Mouse (Mus musculus) midbrain, embryonic 12.5 days (tissue): Measurements from ENCODE around the gene Scin. TPM values are rescaled to one million over a fixed set of nuclear protein-coding genes. Genes with fewer than 3 reads are reported as not detected.

Experiments used
- ATAC-seq: fragments of 200-750 bp; cut with Nextera tagmentation; 2 replicates; pipeline ENCODE4 v1.8.0; 2017; ENCODE audit warnings: low read depth, moderate TSS enrichment, moderate library complexity; ENCODE audit not compliant: low FRiP score
- H3K27ac ChIP-seq: fragments of 300-500 bp; sonication (generic); replicated peaks from 2 replicates; pipeline ENCODE4 v1.5.1; 2016; ENCODE audit warnings: mild to moderate bottlenecking
- H3K27me3 ChIP-seq: fragments of 300-500 bp; sonication (generic); 2 replicates; pipeline ENCODE4 v1.6.1; 2016; ENCODE audit warnings: mild to moderate bottlenecking
- H3K36me3 ChIP-seq: fragments of 300-500 bp; sonication (generic); 2 replicates; pipeline ENCODE4 v1.6.1; 2016
- H3K4me1 ChIP-seq: fragments of 300-500 bp; sonication (generic); 2 replicates; pipeline ENCODE4 v1.6.1; 2016
- H3K4me2 ChIP-seq: fragments of 300-500 bp; sonication (generic); replicated peaks from 2 replicates; pipeline ENCODE4 v1.6.1; 2016; ENCODE audit warnings: mild to moderate bottlenecking, moderate library complexity
- H3K4me3 ChIP-seq: fragments of 300-500 bp; sonication (generic); 2 replicates; pipeline ENCODE4 v1.5.1; 2016; ENCODE audit warnings: mild to moderate bottlenecking
- H3K9ac ChIP-seq: fragments of 300-500 bp; sonication (generic); replicated peaks from 2 replicates; pipeline ENCODE4 v1.6.1; 2016; ENCODE audit warnings: mild to moderate bottlenecking, moderate library complexity
- H3K9me3 ChIP-seq: fragments of 300-500 bp; sonication (generic); 2 replicates; pipeline ENCODE4 v1.6.1; 2016; ENCODE audit warnings: mild to moderate bottlenecking
- WGBS: fragments of 180-500 bp; shearing (Covaris S2); methylation state at CpG from one replicate; pipeline ENCODE4 v1.1.7; 2016; 5-methylcytosine and 5-hydroxymethylcytosine counted together
- polyA plus RNA-seq: library from polyadenylated mRNA; unstranded; fragments of >200 nt; fragmentation: Nextera tagmentation; extraction: Ambion mirVana; gene quantifications from 2 replicates; pipeline ENCODE4 v1.2.1, GENCODE M21; 2016

The Scin gene
- polyA plus RNA-seq, 1 experiment from 2014 or later, result 0.09 TPM

DNA sequence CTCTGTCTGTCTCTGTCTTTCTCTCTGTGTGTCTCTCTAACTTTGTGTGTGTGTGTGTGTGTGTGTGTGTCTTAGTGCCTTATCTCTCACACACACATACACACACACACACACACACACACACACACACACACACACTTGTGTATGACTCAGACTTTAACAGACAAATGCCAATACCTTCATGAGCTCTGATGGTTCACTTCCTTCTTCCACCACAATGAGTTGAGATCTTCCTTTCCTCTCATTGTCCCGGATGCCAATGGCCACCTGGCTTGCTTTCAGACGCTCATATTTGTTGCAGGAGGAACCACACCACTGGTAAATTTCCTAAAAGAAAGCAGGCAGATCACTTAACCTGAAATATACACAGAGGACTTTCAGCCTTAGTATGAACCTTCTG, 29.3 kb downstream of the Scin start:
- Histone ChIP-seq H3K4me3 (no peak overlapping the region), H3K27me3 (no peaks in the 10 kb centered on the region), H3K27ac (no peak overlapping the region), H3K9me3 (no peaks in the 10 kb centered on the region), H3K36me3 (no peaks in the 10 kb centered on the region), H3K4me2 (no peak overlapping the region), H3K4me1 (no peaks in the 10 kb centered on the region), H3K9ac (no peak overlapping the region)
- ATAC-seq, result no peak
- WGBS, result 78% methylated on average over 2 of the region's 2 CpGs

DNA sequence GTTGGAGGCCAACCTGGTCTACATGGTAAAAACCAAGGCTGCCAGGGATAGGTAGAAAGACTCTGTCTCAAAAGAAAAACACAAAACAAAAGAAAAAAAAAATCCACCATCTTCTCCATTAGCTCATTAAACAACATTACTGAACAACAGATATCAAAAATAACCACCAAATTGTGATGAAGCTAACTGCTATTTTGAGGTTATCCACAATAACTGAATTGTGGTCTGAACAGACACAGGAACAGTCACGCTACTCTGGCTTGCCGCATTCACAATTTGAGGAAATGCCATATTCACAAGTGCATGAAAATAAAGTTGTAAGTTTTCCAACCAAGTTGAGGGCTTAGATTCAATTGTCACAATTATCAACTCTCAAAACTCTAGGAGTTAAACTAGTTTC, 31.7 kb downstream of the Scin start:
- ATAC-seq, result no peak
- Histone ChIP-seq H3K36me3 (no peaks in the 10 kb centered on the region), H3K27ac (no peak overlapping the region), H3K27me3 (no peaks in the 10 kb centered on the region), H3K9me3 (no peaks in the 10 kb centered on the region), H3K9ac (no peak overlapping the region), H3K4me3 (no peak overlapping the region), H3K4me1 (no peaks in the 10 kb centered on the region), H3K4me2 (no peak overlapping the region)
- 94% methylated on average over 2 of the region's 2 CpGs for WGBS

DNA sequence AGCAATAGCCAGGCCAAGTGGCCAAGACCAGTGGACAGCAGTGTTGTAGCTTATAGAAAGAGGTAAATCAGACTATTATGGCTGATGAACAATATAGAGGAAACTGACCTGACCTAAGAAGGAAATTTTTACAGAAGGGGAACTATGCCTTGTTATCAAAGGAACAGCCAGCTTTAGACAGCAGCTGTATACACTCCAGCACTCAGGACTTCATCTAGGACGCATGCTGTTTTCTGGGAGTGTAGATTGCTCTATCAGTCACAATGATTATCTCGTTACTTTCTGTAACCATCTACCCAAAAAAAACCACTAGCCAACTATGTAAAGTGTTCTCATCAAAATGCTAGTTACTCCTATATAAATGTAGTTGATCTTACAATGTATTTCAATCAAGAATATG, 34.6 kb downstream of the Scin start:
- no peak for ATAC-seq
- no peak overlapping the region for H3K4me3 ChIP-seq
- no peaks in the 10 kb centered on the region for H3K36me3 ChIP-seq
- H3K9ac ChIP-seq, result no peak overlapping the region
- H3K27me3 ChIP-seq, result no peaks in the 10 kb centered on the region
- no peak overlapping the region for H3K27ac ChIP-seq
- no peaks in the 10 kb centered on the region for H3K4me1 ChIP-seq
- 89% methylated on average over 2 of the region's 2 CpGs for WGBS
- H3K9me3 ChIP-seq, result no peaks in the 10 kb centered on the region
- H3K4me2 ChIP-seq, result no peak overlapping the region

DNA sequence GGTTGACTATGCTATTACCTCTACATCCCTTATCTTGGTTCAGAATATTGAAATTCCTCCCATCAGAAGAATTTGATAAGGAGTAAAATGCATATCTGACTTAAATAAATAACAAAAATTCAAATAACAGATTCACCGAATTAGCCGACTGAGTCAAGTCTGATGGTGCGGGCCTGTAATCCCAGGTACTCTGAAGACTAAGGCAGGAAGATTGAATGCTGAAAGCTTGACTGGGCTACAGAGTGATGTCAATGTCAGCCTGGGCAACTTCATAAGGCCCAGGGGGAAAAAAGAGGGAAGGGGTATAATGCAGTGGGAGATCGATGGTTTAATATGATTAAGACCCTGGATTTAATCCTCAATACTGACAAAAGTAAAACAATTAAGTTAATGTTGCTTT, 36.6 kb downstream of the Scin start:
- no peaks in the 10 kb centered on the region for H3K36me3 ChIP-seq
- WGBS, result 91% methylated on average over 4 of the region's 4 CpGs
- no peak for ATAC-seq

DNA sequence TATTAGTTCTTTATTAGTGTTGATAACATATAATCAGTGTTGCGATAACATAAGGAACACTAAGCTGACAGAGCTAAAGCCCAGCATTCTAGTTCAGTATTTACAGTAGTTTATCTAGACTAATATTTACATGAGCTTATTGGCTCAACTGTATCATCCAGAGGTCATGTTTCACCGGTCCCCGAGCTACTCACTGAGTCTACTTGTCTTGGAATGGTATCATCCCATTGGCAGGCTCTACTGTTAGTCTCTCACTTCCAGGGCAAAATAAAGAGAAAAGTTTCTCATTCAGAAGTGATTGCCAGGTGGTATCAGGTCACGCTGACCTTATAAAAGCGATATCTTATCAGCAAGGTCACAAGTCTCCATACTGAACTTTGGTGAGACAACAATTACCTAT, 37.0 kb downstream of the Scin start:
- ATAC-seq, result no peak
- Histone ChIP-seq H3K27ac (no peak overlapping the region), H3K27me3 (no peaks in the 10 kb centered on the region), H3K4me1 (no peaks in the 10 kb centered on the region), H3K36me3 (no peaks in the 10 kb centered on the region), H3K9me3 (no peaks in the 10 kb centered on the region), H3K4me2 (no peak overlapping the region), H3K4me3 (no peak overlapping the region), H3K9ac (no peak overlapping the region)
- WGBS, result 95% methylated on average over 5 of the region's 5 CpGs

More for the DNA sequence above, 36.6 kb downstream of the Scin start:
- Histone ChIP-seq H3K4me1 (no peaks in the 10 kb centered on the region), H3K4me3 (no peak overlapping the region), H3K27ac (no peak overlapping the region), H3K9ac (no peak overlapping the region), H3K27me3 (no peaks in the 10 kb centered on the region), H3K9me3 (no peaks in the 10 kb centered on the region), H3K4me2 (no peak overlapping the region)

DNA sequence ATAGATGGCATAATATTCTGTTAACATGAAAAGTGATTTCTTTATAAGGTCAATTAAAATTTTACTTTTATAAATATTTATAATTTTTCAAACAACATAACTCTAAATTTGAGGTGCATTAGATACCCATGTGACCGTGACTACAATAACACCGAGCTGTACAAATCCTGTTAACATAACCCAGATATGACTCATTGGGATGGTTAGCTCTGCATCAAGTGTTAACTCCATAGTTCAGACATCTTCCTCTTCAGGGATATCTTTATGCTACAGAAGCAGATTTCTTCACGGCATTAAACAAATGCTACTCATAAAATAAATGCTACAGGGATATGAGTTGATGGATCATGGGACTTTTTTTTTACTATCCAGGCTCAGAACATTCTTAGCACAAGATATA, 37.6 kb downstream of the Scin start:
- 91% methylated on average over 3 of the region's 3 CpGs for WGBS
- ATAC-seq, result no peak
- Histone ChIP-seq H3K4me2 (no peak overlapping the region), H3K9me3 (no peaks in the 10 kb centered on the region), H3K27ac (no peak overlapping the region), H3K36me3 (no peaks in the 10 kb centered on the region), H3K9ac (no peak overlapping the region), H3K4me1 (no peaks in the 10 kb centered on the region), H3K27me3 (no peaks in the 10 kb centered on the region), H3K4me3 (no peak overlapping the region)

DNA sequence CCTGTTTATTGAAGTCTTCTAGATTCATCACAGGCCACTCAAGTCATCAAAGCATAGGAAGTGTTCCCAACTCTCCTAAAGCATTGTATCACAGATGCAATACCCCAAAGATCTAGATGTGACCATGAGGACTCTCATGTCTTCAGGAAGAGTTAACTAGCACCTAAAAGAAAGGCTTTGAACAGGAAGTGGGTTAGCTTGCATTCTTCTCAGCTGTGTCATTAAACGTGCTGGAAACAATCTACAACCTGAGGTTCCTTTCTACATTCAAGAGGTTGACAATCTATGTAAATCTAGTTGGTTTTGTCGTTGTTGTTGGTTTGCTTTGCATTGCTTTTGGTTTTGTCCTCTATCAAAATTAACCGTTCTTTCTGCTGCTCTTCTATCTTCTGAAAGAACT, 44.0 kb downstream of the Scin start:
- Histone ChIP-seq H3K27ac (no peak overlapping the region), H3K9me3 (no peaks in the 10 kb centered on the region), H3K4me2 (no peak overlapping the region), H3K4me3 (no peak overlapping the region), H3K9ac (no peak overlapping the region), H3K27me3 (no peaks in the 10 kb centered on the region), H3K4me1 (no peaks in the 10 kb centered on the region), H3K36me3 (no peaks in the 10 kb centered on the region)
- ATAC-seq, result no peak
- 84% methylated on average over 3 of the region's 3 CpGs for WGBS

DNA sequence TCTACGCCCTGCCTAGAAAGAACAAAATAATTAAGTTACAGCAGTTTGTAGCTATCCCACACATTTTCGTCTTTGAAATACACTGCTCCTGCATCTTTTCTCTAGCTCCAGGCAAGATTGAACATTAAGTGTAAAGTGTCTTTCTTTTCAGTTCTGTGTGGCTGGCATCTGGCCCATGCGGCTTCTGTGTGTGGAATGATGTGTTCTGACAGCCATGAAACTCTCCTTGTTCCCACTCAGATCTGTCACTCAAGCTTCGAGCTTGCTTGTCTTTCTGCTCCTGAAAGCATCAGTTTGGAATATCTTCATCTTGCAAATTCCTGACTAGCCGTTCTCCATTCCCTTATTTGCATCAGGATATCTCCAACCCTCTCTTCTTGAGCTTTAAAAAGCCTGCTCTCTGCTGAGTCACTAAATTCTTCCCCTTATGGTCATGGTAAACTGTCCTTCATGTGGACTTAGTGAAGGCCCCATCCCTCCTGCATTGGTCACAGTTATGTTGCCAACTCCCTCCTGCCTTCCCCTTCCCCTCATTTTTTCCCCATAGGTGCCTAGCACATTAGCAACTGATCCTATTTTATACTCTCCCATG, 48.2 kb downstream of the Scin start:
- no peak overlapping the region for H3K4me3 ChIP-seq
- 57% methylated on average over 5 of the region's 5 CpGs for WGBS
- H3K9me3 ChIP-seq, result no peaks in the 10 kb centered on the region
- H3K4me1 ChIP-seq, result no peaks in the 10 kb centered on the region
- no peak overlapping the region for H3K4me2 ChIP-seq
- H3K36me3 ChIP-seq, result no peaks in the 10 kb centered on the region
- H3K27ac ChIP-seq, result no peak overlapping the region
- ATAC-seq, result peak; percentile 78
- H3K9ac ChIP-seq, result no peak overlapping the region
- H3K27me3 ChIP-seq, result no peaks in the 10 kb centered on the region

GRCm38 (mm10) chr12:40082453-40083238, 51.4 kb downstream of the Scin start:
- no peaks in the 10 kb centered on the region for H3K4me1 ChIP-seq
- no peaks in the 10 kb centered on the region for H3K36me3 ChIP-seq
- no peak overlapping the region for H3K4me3 ChIP-seq
- no peaks in the 10 kb centered on the region for H3K27me3 ChIP-seq
- ATAC-seq, result peak; percentile 50; the same call in 1 of the 2 replicates
- no peaks in the 10 kb centered on the region for H3K9me3 ChIP-seq
- H3K9ac ChIP-seq, result no peak overlapping the region
- no peak overlapping the region for H3K4me2 ChIP-seq
- H3K27ac ChIP-seq, result no peak overlapping the region
- WGBS, result 48% methylated on average over 5 of the region's 6 CpGs

GRCm38 (mm10) chr12:40082048-40082447, 52.0 kb downstream of the Scin start:
- WGBS, result 78% methylated on average over 5 of the region's 5 CpGs
- Histone ChIP-seq H3K4me1 (no peaks in the 10 kb centered on the region), H3K9me3 (no peaks in the 10 kb centered on the region), H3K4me3 (no peak overlapping the region), H3K9ac (no peak overlapping the region), H3K36me3 (no peaks in the 10 kb centered on the region), H3K4me2 (no peak overlapping the region), H3K27me3 (no peaks in the 10 kb centered on the region), H3K27ac (no peak overlapping the region)
- no peak for ATAC-seq

GRCm38 (mm10) chr12:40073660-40074059, 60.4 kb downstream of the Scin start:
- no peak for ATAC-seq
- Histone ChIP-seq H3K4me1 (no peaks in the 10 kb centered on the region), H3K4me2 (no peak overlapping the region), H3K9me3 (no peaks in the 10 kb centered on the region), H3K9ac (no peak overlapping the region), H3K4me3 (no peak overlapping the region), H3K27me3 (no peaks in the 10 kb centered on the region), H3K36me3 (no peaks in the 10 kb centered on the region), H3K27ac (no peak overlapping the region)
- WGBS, result 75% methylated on average over 5 of the region's 5 CpGs

- no peaks in the 10 kb centered on the region for H3K9me3 ChIP-seq
- H3K27ac ChIP-seq, result no peak overlapping the region
- no peak overlapping the region for H3K9ac ChIP-seq
- no peaks in the 10 kb centered on the region for H3K4me1 ChIP-seq
- no peaks in the 10 kb centered on the region for H3K36me3 ChIP-seq
- WGBS, result 74% methylated on average over 1 of the region's 1 CpGs
- ATAC-seq, result no peak
- H3K4me3 ChIP-seq, result no peak overlapping the region
- no peak overlapping the region for H3K4me2 ChIP-seq
- H3K27me3 ChIP-seq, result no peaks in the 10 kb centered on the region
Observed at GRCm38 (mm10) chr12:40047024-40047423, 87.0 kb downstream of the Scin start.
